Mouse (Mus musculus) G1E (cell line): ENCODE measurements around the gene Gm38119. TPM values are rescaled to one million over a fixed set of nuclear protein-coding genes. Genes with fewer than 3 reads are reported as not detected.
A peak's percentile ranks its signal among the peaks of the same experiment; 100 is the strongest.
"Not testable (repeated sequence)": the region's sequence is repeated elsewhere in the genome, so short reads cannot be mapped to it uniquely, and the experiment has no call there.

Experiments
- ATAC-seq: 2 replicates; pipeline ENCODE4 v1.8.0; 2016; ENCODE audit warnings: mild to moderate bottlenecking; ENCODE audit not compliant: insufficient number of reproducible peaks, poor library complexity, low FRiP score, severe bottlenecking; ENCODE audit errors: extremely low read depth
- DNase-seq: peaks from one replicate; pipeline ENCODE4 v3.0.0; 2012; ENCODE audit warnings: low spot score
- H3K27me3 ChIP-seq: 2 replicates; pipeline ENCODE4 v1.6.1; 2012; ENCODE audit warnings: mild to moderate bottlenecking, low read length, inconsistent platforms; ENCODE audit not compliant: insufficient read depth
- H3K36me3 ChIP-seq: replicated peaks from 2 replicates; pipeline ENCODE3; 2012; ENCODE audit warnings: mild to moderate bottlenecking, inconsistent platforms
- H3K4me1 ChIP-seq: 2 replicates; pipeline ENCODE4 v1.6.1; 2012; ENCODE audit warnings: low read depth, low read length, inconsistent platforms, mixed read lengths; ENCODE audit not compliant: insufficient read depth
- H3K4me3 ChIP-seq: 2 replicates; pipeline ENCODE4 v1.5.1; 2012; ENCODE audit warnings: low read depth, mild to moderate bottlenecking, inconsistent platforms, low read length, moderate library complexity, mixed read lengths
- H3K9me3 ChIP-seq: replicated peaks from 2 replicates; pipeline ENCODE4 v1.6.1; 2012; ENCODE audit warnings: inconsistent platforms
- CTCF ChIP-seq: IDR thresholded peaks from 2 replicates; pipeline ENCODE4 v1.5.1; 2012; ENCODE audit warnings: low read depth, low read length, inconsistent platforms, mixed read lengths
- GATA1 ChIP-seq: IDR thresholded peaks from 2 replicates; pipeline ENCODE4 v1.6.1; 2012; ENCODE audit warnings: borderline replicate concordance, low read length, inconsistent platforms, mixed read lengths
- GATA2 ChIP-seq: IDR thresholded peaks from 2 replicates; pipeline ENCODE4 v1.6.1; 2012; ENCODE audit warnings: low read depth, low read length, inconsistent platforms, borderline replicate concordance
- POLR2AphosphoS5 ChIP-seq: IDR thresholded peaks from 2 replicates; pipeline ENCODE4 v1.6.1; 2012; ENCODE audit warnings: low read depth, low read length, inconsistent platforms; ENCODE audit not compliant: insufficient replicate concordance
- TAL1 ChIP-seq: conservative IDR thresholded peaks from 2 replicates; pipeline ENCODE4 v1.6.1; 2012; ENCODE audit warnings: low read depth, low read length, inconsistent platforms, mixed read lengths
- polyA plus RNA-seq: library from polyadenylated mRNA; stranded (reverse); fragments of >175 nt; gene quantifications from 2 replicates; pipeline ENCODE4 v1.2.3, GENCODE M21; 2012
- total RNA-seq, 2 experiments: library from RNA; stranded (forward) in 1 of 2; stranded (reverse) in 1 of 2; fragments of 200-1000 nt in 1 of 2; fragments of >200 nt in 1 of 2; fragmentation: Nextera tagmentation in 1 of 2; gene quantifications; 2 replicates each; pipeline ENCODE4 v1.2.3; 2014 to 2017

Gm38119 gene
- total and polyA plus RNA-seq, 3 experiments: not detected

GRCm38 (mm10) chr3:92720250-92720649 lies 18.6 kb downstream of the Gm38119 start, which contains the start of gene Lce1f:
Gene Lce1f, minus strand, starts transcription at chr3:92720350.
- DNase-seq (no peak), ATAC-seq (no peak)
- no peaks in the 10 kb centered on the region for H3K27me3 ChIP-seq
- no peak for TF ChIP-seq TAL1
- TF ChIP-seq CTCF: no peak
- TF ChIP-seq GATA2: no peak
- TF ChIP-seq GATA1: no peak
- no peaks in the 10 kb centered on the region for H3K4me1 ChIP-seq
- H3K9me3 ChIP-seq: no peaks in the 10 kb centered on the region
- H3K36me3 ChIP-seq: no peaks in the 10 kb centered on the region
- H3K4me3 ChIP-seq: no peak within 1 kb of the TSS

DNA sequence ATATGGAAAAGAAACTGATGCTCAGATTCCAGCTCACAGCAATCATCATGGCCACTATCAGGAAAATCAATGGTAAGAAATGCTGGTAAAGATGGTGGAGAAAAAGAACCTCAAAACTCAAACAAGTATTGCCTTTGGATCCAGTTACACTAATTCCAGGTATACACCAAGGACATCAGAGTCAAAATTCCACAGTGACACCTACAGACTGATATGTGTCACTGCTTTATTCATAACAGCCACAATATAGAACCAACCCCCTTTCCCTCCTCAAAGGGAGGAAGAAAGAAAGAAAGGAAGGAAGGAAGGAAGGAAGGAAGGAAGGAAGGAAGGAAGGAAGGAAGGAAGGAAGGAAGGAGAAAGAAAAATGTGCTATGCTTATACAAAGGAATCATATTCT lies 23.8 kb downstream of the Gm38119 start:
- no peaks in the 10 kb centered on the region for H3K9me3 ChIP-seq
- H3K27me3 ChIP-seq: no peaks in the 10 kb centered on the region
- H3K4me3 ChIP-seq: no peak overlapping the region
- H3K4me1 ChIP-seq: no peaks in the 10 kb centered on the region
- DNase-seq (no peak), ATAC-seq (no peak)
- H3K36me3 ChIP-seq: no peaks in the 10 kb centered on the region
- TF ChIP-seq TAL1: no peak
- TF ChIP-seq POLR2AphosphoS5: no peak
- TF ChIP-seq CTCF: no peak
- no peak for TF ChIP-seq GATA1
- TF ChIP-seq GATA2: no peak

GRCm38 (mm10) chr3:92708974-92709373 lies 29.9 kb downstream of the Gm38119 start, which contains the start of gene Lce1e:
Gene Lce1e, minus strand, starts transcription at chr3:92709074.
- Histone ChIP-seq H3K4me1 (no peaks in the 10 kb centered on the region), H3K27me3 (no peaks in the 10 kb centered on the region), H3K9me3 (no peaks in the 10 kb centered on the region), H3K36me3 (no peaks in the 10 kb centered on the region), H3K4me3 (no peak within 1 kb of the TSS)
- TF ChIP-seq GATA1: no peak
- no peak for TF ChIP-seq TAL1
- TF ChIP-seq CTCF: no peak
- no peak for TF ChIP-seq GATA2
- TF ChIP-seq POLR2AphosphoS5: no peak
- no peak for DNase-seq
- no peak for ATAC-seq

GRCm38 (mm10) chr3:92694613-92695012 lies 44.3 kb downstream of the Gm38119 start:
- no peaks in the 10 kb centered on the region for H3K9me3 ChIP-seq
- H3K4me1 ChIP-seq: no peaks in the 10 kb centered on the region
- no peak for TF ChIP-seq CTCF
- no peak for TF ChIP-seq GATA2
- TF ChIP-seq POLR2AphosphoS5: no peak
- TF ChIP-seq GATA1: no peak
- H3K4me3 ChIP-seq: no peak overlapping the region
- DNase-seq (no peak), ATAC-seq (no peak)
- no peaks in the 10 kb centered on the region for H3K36me3 ChIP-seq
- no peaks in the 10 kb centered on the region for H3K27me3 ChIP-seq

DNA sequence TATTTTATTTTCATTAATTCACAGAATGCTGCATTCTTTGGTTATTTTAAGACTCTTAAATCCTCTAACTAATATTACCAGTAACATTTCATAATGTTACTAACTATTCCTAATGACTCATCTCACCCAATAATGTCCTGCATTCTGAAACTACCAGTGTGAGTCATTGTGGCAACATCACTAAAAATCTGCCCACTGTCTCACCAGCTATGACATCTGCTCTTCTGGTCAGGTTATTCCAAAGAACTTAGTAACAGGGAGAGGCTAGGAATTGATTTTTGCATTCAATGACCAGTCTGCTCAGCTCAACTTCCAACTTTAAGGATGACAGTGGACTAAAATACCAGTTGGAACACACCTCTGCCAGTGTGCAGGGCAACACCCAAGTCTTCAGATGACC lies 47.2 kb downstream of the Gm38119 start:
- Histone ChIP-seq H3K4me1 (no peaks in the 10 kb centered on the region), H3K36me3 (no peaks in the 10 kb centered on the region), H3K27me3 (no peaks in the 10 kb centered on the region), H3K4me3 (no peak overlapping the region), H3K9me3 (no peaks in the 10 kb centered on the region)
- TF ChIP-seq GATA2 (no peak), TAL1 (no peak), GATA1 (no peak), POLR2AphosphoS5 (no peak), CTCF (no peak)
- ATAC-seq: no peak
- no peak for DNase-seq

DNA sequence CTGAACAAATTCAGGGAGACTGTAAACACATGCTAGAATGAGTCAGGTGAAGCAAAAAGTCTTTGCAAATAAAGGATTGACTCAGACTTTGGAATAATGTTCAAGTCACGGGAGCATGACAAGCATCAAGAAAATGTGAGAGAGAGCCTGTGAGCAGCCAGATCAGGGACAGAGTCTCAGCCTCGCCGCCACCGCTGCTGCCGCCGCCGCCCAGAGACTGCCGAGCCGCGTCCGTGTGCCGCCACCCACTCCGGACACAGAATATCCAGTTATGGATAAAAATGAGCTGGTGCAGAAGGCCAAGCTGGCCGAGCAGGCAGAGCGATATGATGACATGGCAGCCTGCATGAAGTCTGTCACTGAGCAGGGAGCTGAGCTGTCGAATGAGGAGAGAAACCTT lies 49.7 kb downstream of the Gm38119 start:
- H3K36me3 ChIP-seq, ATAC-seq: not testable (repeated sequence)

More for the DNA sequence above, 49.7 kb downstream of the Gm38119 start:
- not testable (repeated sequence) for H3K27me3 ChIP-seq, H3K4me1 ChIP-seq, DNase-seq, H3K9me3 ChIP-seq
- H3K4me3 ChIP-seq: peak overlapping the region; percentile 45; the same call in 1 of the 2 replicates

Other genes starting within 250 kb of the Gm38119 start
Only the 20 nearest of the 26 such genes appear.
- not detected in 2 replicates for gene Ivl, start 165.4 kb downstream of the Gm38119 start, total RNA-seq (2014; fragmentation: Nextera tagmentation)
- 0.11 TPM in 1 of 2 replicates, not detected in the other for gene Ivl, start 165.4 kb downstream of the Gm38119 start, total RNA-seq (2017)
- gene Ivl, start 165.4 kb downstream of the Gm38119 start, polyA plus RNA-seq: not detected in 2 replicates
- not detected in 2 replicates for gene Smcp, start 150.1 kb downstream of the Gm38119 start, total RNA-seq (2014; fragmentation: Nextera tagmentation)
- gene Smcp, start 150.1 kb downstream of the Gm38119 start, total RNA-seq (2017): not detected in 2 replicates
- gene Smcp, start 150.1 kb downstream of the Gm38119 start, polyA plus RNA-seq: not detected in 2 replicates
- not detected in 2 replicates for gene 2210017I01Rik, start 131.6 kb downstream of the Gm38119 start, total RNA-seq (2014; fragmentation: Nextera tagmentation)
- gene 2210017I01Rik, start 131.6 kb downstream of the Gm38119 start, total RNA-seq (2017): not detected in 2 replicates
- gene 2210017I01Rik, start 131.6 kb downstream of the Gm38119 start, polyA plus RNA-seq: not detected in 2 replicates
- gene Lce6a, start 117.4 kb downstream of the Gm38119 start, total RNA-seq (2014; fragmentation: Nextera tagmentation): not detected in 2 replicates
- gene Lce6a, start 117.4 kb downstream of the Gm38119 start, total RNA-seq (2017): not detected in 2 replicates
- gene Lce6a, start 117.4 kb downstream of the Gm38119 start, polyA plus RNA-seq: not detected in 2 replicates
- not detected in 2 replicates for gene Lce1a1, start 90.8 kb downstream of the Gm38119 start, total RNA-seq (2014; fragmentation: Nextera tagmentation)
- gene Lce1a1, start 90.8 kb downstream of the Gm38119 start, total RNA-seq (2017): 0.29 TPM in 1 of 2 replicates, not detected in the other
- gene Lce1a1, start 90.8 kb downstream of the Gm38119 start, polyA plus RNA-seq: not detected in 2 replicates
- gene Lce1b, start 82.2 kb downstream of the Gm38119 start, total RNA-seq (2014; fragmentation: Nextera tagmentation): not detected in 2 replicates
- gene Lce1b, start 82.2 kb downstream of the Gm38119 start, total RNA-seq (2017): not detected in 2 replicates
- not detected in 2 replicates for gene Lce1b, start 82.2 kb downstream of the Gm38119 start, polyA plus RNA-seq
- gene Lce1a2, start 68.8 kb downstream of the Gm38119 start, total RNA-seq (2014; fragmentation: Nextera tagmentation): not detected in 2 replicates
- not detected in 2 replicates for gene Lce1a2, start 68.8 kb downstream of the Gm38119 start, total RNA-seq (2017)
- not detected in 2 replicates for gene Lce1a2, start 68.8 kb downstream of the Gm38119 start, polyA plus RNA-seq
- not detected in 2 replicates for gene Lce1c, start 59.8 kb downstream of the Gm38119 start, total RNA-seq (2014; fragmentation: Nextera tagmentation)
- not detected in 2 replicates for gene Lce1c, start 59.8 kb downstream of the Gm38119 start, total RNA-seq (2017)
- not detected in 2 replicates for gene Lce1c, start 59.8 kb downstream of the Gm38119 start, polyA plus RNA-seq
- gene Lce1d, start 51.9 kb downstream of the Gm38119 start, total RNA-seq (2014; fragmentation: Nextera tagmentation): not detected in 2 replicates
- gene Lce1d, start 51.9 kb downstream of the Gm38119 start, total RNA-seq (2017): not detected in 2 replicates
- gene Lce1d, start 51.9 kb downstream of the Gm38119 start, polyA plus RNA-seq: not detected in 2 replicates
- not detected in 2 replicates for gene Lce1e, start 30.0 kb downstream of the Gm38119 start, total RNA-seq (2014; fragmentation: Nextera tagmentation)
- not detected in 2 replicates for gene Lce1e, start 30.0 kb downstream of the Gm38119 start, total RNA-seq (2017)
- gene Lce1e, start 30.0 kb downstream of the Gm38119 start, polyA plus RNA-seq: not detected in 2 replicates
- not detected in 2 replicates for gene Lce1f, start 18.7 kb downstream of the Gm38119 start, total RNA-seq (2014; fragmentation: Nextera tagmentation)
- gene Lce1f, start 18.7 kb downstream of the Gm38119 start, total RNA-seq (2017): not detected in 2 replicates
- not detected in 2 replicates for gene Lce1f, start 18.7 kb downstream of the Gm38119 start, polyA plus RNA-seq
- not detected in 2 replicates for gene Lce1g, start 13.2 kb upstream of the Gm38119 start, total RNA-seq (2014; fragmentation: Nextera tagmentation)
- gene Lce1g, start 13.2 kb upstream of the Gm38119 start, total RNA-seq (2017): not detected in 2 replicates
- gene Lce1g, start 13.2 kb upstream of the Gm38119 start, polyA plus RNA-seq: not detected in 2 replicates
- not detected in 2 replicates for gene Lce1h, start 26.0 kb upstream of the Gm38119 start, total RNA-seq (2014; fragmentation: Nextera tagmentation)
- not detected in 2 replicates for gene Lce1h, start 26.0 kb upstream of the Gm38119 start, total RNA-seq (2017)
- gene Lce1h, start 26.0 kb upstream of the Gm38119 start, polyA plus RNA-seq: not detected in 2 replicates
- not detected in 2 replicates for gene Lce1i, start 39.8 kb upstream of the Gm38119 start, total RNA-seq (2014; fragmentation: Nextera tagmentation)
- gene Lce1i, start 39.8 kb upstream of the Gm38119 start, total RNA-seq (2017): not detected in 2 replicates
- gene Lce1i, start 39.8 kb upstream of the Gm38119 start, polyA plus RNA-seq: not detected in 2 replicates
- gene Lce1j, start 51.4 kb upstream of the Gm38119 start, total RNA-seq (2014; fragmentation: Nextera tagmentation): not detected in 2 replicates
- gene Lce1j, start 51.4 kb upstream of the Gm38119 start, total RNA-seq (2017): not detected in 2 replicates
- not detected in 2 replicates for gene Lce1j, start 51.4 kb upstream of the Gm38119 start, polyA plus RNA-seq
- gene Lce1k, start 68.8 kb upstream of the Gm38119 start, total RNA-seq (2014; fragmentation: Nextera tagmentation): not detected in 2 replicates
- gene Lce1k, start 68.8 kb upstream of the Gm38119 start, total RNA-seq (2017): not detected in 2 replicates
- gene Lce1k, start 68.8 kb upstream of the Gm38119 start, polyA plus RNA-seq: not detected in 2 replicates
- not detected in 2 replicates for gene Kprp, start 88.2 kb upstream of the Gm38119 start, total RNA-seq (2014; fragmentation: Nextera tagmentation)
- gene Kprp, start 88.2 kb upstream of the Gm38119 start, total RNA-seq (2017): 0.05 and 0.06 TPM in 2 replicates
- not detected in 2 replicates for gene Kprp, start 88.2 kb upstream of the Gm38119 start, polyA plus RNA-seq
- gene Lce1l, start 112.2 kb upstream of the Gm38119 start, total RNA-seq (2014; fragmentation: Nextera tagmentation): not detected in 2 replicates
- gene Lce1l, start 112.2 kb upstream of the Gm38119 start, total RNA-seq (2017): not detected in 2 replicates
- gene Lce1l, start 112.2 kb upstream of the Gm38119 start, polyA plus RNA-seq: not detected in 2 replicates
- gene 2310050C09Rik, start 131.1 kb upstream of the Gm38119 start, total RNA-seq (2014; fragmentation: Nextera tagmentation): not detected in 2 replicates
- gene 2310050C09Rik, start 131.1 kb upstream of the Gm38119 start, total RNA-seq (2017): not detected in 2 replicates
- gene 2310050C09Rik, start 131.1 kb upstream of the Gm38119 start, polyA plus RNA-seq: not detected in 2 replicates
- not detected in 2 replicates for gene Lce3a, start 187.1 kb upstream of the Gm38119 start, total RNA-seq (2014; fragmentation: Nextera tagmentation)
- gene Lce3a, start 187.1 kb upstream of the Gm38119 start, total RNA-seq (2017): not detected in 2 replicates
- not detected in 2 replicates for gene Lce3a, start 187.1 kb upstream of the Gm38119 start, polyA plus RNA-seq